Mouse (Mus musculus) MN1 (cell line): ENCODE data around the gene Blvrb.
"Not testable (repeated sequence)": the region's sequence is repeated elsewhere in the genome, so short reads cannot be mapped to it uniquely, and the experiment has no call there.

ENCODE experiments used
- DNase-seq: peaks from one replicate; pipeline ENCODE4 v3.0.0-alpha.2; 2016; ENCODE audit warnings: low spot score

Blvrb gene

DNA sequence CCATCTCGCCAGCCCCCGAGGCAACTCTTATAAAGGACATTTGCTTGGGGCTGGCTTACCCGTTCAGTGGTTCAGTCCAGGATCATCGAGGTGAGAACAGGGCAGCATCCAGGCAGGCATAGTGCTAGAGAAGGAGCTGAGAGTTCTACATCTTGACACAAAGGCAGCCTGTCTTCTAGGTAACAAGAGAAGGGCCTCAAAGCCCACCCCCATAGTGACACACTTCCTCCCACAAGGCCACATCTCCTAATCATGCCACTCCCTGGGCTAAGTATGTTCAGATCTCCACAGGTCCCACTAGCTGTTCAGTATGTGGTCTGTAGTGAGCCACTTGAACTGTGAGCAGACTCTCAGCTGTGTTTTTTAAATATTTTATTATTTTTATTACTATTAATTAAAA, 36.1 kb downstream of the Blvrb start:
- DNase-seq, result no peak

DNA sequence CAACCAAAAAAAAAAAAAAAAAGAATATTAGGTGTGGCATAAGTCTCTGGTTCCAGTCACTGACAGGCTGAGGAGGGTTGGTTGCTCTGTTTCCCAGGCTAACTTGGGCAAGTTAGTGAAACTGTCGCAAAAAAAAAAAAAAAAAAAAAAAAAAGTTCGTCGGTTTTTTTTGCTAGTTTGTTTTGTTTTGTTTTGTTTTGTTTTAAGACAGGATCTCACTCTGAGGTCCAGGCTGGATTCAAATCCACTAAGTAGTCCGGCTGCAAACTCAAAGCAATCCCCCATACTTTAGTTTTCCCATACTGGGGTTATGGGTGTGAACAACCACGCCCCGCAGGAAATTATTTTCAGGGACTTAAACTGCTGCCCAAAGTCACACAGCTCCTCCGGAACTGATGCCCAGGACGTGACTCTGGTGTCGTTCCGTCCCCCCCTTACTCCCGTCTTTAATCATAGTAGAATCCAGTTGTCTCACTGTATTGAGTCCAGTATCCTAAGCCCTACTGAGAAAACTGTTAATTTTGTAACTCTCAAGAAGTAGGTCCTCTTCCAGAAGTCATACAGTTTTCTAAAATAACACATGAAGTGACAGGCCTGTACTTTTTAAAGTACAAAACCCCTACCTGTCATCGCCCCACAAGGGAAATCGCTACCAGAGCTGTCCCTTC, 38.5 kb downstream of the Blvrb start:
- peak; percentile 41 for DNase-seq

DNA sequence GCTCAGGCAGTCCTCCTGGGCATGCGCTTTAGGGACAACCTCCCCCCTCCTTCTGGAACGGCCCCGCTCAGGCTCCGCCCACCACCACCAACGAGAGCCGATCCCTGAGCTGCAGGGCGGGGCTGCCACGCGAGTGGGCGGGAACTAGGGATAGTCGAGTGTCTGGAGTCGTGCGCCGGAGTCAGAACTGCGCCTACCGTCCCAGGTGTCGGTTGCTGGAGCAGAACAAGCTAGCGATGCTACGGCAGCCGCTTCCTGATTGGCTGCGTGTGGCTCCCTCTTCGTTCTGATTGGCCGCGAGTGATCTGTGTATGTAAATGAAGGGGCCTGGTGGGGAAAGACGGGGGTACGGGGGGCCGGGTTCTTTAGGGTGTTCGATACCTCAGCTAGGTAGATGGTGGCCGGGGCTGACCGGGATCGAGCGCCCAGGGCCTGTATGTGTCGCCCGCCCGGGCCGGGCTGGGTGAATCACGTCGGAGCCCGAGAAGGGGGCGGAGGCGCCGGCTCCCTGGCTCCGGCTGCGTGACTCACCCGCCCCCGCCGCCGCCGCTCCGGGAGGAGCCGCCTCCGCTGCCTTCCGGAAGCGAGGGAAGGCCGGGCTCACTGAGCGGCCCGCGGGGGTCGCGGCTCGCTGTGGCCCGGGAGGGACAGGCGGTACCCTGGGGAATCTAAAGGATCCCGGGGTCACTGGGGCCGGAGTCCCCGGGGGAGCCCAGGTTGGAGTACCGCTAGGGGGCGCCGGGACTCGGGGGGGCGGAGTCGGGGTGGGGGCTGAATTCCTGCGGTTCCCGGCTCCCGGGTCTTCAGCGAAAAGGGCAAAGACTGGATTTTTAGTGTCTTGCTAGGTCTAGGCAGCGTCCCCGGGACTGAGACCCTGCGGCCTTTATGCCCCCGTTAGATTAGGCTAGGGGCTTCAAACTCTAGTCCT, 39.3 kb downstream of the Blvrb start, which contains the start of gene Sertad1:
Sertad1 (plus strand) TSS at position 141 of the 928 bp plus-strand sequence.
- peak; percentile 98 for DNase-seq

DNA sequence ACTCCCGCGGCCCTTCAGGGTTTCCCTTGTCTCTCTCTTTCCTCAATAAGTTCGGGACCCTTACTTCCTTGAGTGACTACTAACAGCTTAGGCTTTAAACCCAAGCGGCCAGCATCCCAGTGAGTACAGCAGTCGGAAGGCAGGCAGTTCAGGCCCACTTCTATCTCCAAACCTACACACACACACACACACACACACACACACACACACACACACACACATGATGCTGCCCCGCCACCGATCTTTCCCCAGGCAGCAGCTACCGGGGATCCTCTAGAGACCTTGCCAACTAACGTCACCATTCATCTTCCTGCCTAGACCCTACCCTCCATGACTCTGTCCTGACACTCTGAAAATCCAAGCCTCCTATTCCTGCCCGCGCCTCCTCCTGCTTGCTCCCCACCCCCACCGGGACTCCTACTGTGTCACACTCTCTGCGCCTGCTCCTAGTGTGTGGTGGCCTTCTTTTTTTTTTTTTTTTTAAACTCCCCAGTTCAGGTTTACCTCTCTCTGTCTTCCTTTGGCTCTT, 40.0 kb downstream of the Blvrb start:
- peak; percentile 58 for DNase-seq

DNA sequence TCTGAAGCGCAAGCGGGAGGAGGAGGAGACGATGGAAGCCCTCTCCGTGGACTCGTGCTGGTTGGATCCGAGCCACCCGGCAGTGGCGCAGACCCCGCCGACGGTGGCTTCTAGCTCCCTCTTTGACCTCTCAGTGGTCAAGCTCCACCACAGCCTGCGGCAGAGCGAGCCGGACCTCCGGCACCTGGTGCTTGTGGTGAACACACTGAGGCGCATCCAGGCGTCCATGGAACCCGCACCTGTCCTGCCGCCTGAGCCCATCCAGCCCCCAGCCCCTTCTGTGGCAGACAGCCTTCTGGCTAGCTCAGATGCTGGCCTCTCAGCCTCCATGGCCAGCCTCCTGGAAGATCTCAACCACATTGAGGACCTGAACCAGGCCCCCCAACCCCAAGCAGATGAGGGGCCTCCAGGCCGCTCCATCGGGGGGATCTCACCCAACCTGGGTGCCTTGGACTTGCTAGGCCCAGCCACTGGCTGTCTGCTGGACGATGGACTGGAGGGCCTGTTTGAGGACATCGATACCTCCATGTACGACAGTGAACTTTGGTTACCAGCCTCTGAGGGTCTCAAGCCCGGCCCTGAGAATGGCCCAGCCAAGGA, 41.6 kb downstream of the Blvrb start:
- no peak for DNase-seq

DNA sequence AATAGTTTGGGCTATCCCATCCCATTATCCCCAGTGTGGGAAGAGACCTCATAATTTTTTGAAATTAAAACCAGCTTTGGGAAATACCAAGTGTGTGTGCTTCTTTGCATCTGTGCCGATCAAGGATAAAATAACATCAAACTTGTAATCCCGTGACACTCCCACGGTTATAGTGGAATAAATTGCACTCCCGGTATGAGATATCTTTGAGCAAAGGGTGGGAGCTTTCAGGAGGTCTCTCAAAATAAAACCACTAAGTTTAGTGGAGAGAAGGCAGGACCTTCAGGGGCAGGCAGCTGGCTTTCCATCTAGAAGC, 42.4 kb downstream of the Blvrb start:
- DNase-seq, result no peak

DNA sequence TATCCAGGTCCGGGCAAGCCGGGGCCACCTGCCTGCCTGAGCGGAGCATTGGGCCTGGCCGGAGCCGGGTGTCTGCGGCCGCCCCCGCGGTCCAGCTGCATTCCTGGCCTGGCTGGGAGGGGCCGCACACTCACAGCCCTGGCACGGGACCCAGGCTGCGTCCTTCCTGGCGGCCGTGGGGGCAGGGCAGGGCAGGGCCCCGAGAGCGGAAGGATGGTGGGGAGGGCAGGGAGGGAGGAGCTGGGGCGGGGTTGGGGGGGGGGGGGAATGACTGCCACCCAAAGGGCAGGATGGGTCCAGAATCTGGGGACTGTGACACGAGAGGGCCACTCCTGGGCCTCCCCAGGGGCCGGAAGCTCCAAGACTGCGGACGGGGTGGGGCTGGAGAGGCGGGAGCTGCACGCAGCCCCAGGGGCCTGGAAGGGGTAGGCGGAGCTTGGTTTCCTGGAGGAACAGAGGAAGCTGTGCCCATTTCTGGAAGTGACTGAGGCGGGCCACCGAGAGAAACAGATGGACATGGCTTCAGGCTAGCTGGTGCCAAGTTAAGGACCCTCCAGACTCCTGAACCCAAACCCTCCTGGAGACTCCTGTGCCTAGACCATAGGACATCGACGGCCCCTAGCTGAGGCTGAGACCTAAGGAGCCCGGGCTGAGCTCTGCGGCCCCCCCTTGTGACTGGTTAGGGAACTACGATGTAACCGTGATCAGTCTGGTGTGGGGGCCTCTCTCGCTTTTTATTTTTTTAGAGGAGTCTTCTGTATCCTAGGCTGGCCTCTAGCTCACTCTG, 43.0 kb downstream of the Blvrb start:
- DNase-seq, result peak; percentile 87

DNA sequence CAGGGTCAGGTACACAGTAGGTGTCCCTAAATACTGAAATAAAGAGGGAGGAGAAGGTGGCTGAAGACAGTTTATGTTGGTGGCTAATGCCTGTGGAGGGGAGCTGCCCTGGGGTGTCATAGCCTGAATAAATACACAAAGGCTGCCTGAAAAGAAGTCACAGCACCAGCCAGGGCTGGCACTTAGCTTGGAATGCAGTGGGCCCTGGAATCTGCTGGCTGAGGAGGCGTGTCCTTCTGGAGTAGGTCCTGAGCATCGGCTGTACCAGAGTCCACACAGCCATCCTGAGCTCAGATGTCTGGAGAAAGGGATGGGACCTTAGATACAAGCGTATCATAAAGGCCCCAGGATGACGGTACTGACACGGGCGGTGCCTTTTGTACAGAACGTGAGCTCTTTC, 44.1 kb downstream of the Blvrb start:
- no peak for DNase-seq

DNA sequence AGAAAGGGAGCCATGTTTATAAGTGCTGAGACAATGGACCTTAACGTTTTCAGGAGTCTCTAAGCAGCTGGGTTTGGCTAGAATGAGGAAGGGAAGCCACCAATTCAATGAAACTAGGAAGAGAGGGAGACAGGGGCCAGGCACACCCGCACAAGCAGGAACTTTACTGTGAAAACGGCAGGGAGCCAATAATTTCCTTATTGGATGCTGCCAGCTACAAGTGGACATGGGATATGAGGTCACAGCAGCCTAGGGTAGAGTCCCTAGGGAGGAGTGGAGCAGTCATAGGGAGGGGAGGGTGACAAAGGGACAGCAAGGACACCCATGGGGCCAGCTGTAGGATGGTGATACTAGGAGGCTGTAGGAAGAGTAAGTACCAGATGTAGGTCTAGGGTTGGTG, 45.2 kb downstream of the Blvrb start:
- DNase-seq, result no peak

DNA sequence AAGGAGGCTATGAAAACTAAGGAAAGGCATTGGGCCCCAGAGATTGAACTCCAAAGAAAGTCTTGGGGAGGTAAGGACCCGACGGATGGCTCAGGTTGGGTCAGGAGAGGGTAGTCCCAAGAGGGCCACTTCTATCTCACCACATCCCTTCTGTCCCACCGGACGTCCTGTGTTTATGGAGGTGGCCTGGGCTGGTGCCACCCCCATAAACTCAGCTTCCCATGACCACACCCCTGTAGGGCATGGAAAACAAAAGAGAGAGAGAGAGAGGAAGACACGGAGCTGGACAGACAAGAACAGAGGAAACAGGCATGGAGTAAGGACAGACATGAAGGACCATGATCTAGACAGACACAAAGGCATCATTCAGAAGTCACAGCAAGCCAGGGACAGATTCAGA, 45.7 kb downstream of the Blvrb start:
- no peak for DNase-seq

DNA sequence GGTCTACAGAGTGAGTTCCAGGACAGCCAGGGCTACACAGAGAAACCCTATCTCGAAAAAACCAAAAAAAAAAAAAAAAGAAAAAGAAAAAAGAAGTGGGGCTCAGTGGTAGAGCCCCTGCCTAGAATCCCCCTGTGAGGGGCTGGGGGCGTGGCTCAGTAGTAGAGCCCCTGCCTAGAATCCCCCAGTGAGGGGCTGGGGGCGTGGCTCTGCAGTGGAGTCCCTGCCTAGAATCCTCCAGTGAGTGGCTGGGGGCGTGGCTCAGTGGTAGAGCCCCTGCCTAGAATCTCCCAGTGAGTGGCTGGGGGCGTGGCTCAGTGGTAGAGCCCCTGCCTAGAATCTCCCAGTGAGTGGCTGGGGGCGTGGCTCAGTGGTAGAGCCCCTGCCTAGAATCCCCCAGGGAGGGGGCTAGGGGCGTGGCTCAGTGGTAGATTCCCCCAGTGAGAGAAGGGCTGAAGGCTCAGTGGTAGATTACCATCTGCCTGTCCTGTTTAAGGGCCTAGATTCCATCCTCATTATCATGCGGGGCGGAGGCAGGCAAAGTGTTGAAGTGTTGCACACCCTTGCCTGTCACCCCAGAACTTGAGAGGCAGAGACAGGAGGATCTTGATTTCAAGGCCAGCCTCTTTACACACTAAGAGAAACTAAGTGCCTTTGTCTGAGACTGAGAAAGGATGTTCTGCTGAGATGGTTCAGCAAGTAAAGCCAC, 47.0 kb downstream of the Blvrb start:
- not testable (repeated sequence) for DNase-seq

DNA sequence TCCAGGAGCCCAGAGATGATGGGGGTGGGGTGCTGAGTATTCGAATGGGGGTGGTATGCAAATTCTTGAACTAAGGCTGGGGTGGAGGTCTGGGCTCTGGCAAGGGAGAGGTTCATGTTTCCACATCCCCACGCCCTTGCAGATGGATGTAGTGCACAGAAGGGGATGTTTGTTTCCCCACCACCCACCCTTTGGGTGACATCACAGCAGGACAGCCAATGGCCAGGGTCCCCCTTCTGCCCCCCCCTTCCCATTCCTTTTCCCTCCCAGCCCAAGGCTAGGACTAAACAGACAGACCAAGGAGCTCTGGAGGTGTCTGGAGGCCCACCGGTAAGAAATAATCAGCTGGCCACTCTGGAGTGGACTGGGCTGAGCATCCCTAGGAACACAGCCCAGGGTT, 51.3 kb downstream of the Blvrb start, which contains the start of gene Prx:
Prx (plus strand) TSS at position 289 of the 400 bp plus-strand sequence.
- no peak for DNase-seq

DNA sequence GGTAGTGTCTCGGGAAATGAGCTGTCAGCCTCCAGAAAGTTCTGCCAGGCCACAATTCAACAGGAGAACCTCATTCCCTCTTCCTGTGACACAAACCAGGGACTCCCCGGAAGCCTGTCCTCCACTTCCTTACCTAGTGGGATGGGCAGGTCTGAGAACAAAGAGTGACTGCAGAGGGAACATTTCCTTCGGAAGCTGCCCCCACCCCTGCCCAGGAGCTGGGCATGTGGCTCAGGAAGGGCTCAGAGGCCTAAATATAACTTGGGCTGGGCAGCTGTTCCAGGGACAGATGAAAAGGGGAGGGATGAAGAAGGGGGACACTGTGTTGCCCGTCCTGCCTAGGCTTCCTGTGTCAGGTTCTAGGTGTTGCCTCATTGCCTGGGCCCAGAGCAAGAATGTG, 53.8 kb downstream of the Blvrb start:
- DNase-seq, result no peak

DNA sequence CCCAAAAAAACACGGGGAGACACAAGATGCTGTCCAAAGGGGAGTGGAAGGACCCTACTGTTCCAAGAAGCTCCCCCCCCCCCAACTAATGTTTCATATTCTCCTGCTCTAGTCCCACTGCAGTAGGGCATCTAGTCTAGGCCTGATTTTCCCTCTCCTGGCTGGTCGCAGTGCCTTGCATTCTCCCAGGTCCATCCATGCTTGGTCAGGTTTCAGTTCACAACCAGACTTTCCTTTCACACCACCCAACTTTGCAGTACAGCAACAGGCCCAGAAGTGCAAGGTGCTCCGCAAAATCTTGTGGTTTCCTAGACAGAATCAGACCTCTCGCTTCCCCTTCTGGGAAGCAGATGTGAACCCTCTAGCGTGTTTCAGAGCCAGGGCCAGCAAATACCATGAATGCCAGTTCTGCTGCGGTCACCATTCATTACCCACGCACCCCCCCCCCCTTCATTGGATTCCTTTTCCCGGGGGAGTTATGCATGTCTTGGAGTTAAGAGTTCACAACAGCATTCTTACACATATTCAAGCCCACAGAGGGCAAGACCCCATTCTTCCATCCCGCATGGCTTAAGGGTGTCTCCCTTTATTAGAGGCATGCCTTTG, 59.1 kb downstream of the Blvrb start:
- DNase-seq, result peak; percentile 25

DNA sequence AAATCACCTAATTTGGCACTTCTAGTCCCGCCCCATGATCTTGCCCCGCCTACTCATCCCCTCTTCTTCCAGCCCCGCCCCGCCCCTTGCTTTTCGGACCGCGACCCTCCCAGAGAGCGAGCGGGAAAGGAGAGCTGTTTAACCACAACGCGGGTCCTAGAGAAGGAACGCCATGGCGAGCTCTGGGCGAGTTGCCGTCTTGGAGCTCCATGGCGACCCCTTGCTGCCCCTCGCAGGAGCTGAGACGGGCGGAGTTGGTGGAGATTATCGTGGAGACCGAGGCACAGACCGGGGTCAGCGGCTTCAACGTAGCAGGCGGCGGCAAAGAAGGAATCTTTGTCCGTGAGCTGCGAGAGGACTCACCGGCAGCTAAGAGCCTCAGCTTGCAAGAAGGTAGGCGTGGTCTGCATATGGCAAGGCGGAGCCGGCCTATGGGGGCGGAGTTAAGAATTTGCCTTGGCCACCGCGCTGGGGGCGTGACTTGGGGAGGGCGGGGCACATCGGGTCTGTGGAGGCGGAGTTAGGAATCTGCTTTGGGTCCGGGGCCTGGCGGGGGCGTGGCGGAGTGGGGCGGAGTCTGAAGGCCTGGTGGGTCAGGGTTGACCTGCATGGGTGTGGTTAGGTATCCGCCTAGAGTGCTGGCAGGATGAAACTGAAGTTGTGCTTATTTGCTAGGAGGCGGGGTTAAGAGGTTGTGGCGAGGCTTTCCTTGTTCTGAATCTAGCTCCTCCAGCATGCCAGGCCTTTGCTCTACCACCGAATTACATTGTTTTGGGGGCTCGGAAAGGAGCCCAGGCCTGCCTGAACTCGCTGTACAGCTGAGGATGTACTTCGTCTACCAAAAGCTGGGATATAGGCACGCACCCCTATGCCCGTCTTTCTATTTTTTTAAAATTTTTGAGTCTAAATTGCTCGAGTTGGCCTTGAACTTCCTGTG, 60.2 kb downstream of the Blvrb start:
- peak; percentile 97 for DNase-seq

DNA sequence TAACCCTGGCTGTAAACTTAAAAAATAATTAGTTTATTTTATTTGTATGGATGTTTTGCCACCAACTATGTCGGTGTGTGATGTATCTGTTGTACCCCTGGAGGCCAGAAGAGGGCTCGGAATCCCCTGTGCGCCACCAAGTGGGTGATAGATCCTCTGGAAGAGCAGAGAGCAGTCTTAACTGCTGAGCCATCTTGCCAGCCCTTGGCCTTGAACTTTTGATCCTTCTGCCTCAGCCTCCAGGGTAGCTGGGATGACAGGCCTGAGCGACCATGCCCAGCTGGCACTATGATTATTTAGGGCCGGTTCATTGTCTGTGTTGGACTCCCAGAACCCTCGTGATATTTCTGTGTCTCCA, 60.8 kb downstream of the Blvrb start:
- peak; percentile 75 for DNase-seq

DNA sequence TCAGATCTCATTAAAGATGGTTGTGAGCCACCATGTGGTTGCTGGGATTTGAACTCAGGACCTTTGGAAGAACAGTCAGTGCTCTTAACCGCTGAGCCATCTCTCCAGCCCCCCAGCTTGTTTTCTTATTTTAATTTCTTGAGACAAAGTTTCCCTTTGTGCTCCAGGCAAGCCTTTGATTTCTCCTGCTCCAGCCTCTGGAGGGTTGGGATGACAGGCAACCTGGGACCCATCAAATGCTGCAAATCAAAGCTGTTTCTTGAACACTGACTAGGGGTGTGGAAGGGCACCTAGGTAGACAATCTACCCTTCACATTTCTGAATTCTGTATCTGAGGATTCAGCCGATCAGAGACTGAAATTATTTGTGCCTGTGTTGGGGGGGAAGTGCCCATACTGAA, 63.0 kb downstream of the Blvrb start:
- DNase-seq, result no peak

DNA sequence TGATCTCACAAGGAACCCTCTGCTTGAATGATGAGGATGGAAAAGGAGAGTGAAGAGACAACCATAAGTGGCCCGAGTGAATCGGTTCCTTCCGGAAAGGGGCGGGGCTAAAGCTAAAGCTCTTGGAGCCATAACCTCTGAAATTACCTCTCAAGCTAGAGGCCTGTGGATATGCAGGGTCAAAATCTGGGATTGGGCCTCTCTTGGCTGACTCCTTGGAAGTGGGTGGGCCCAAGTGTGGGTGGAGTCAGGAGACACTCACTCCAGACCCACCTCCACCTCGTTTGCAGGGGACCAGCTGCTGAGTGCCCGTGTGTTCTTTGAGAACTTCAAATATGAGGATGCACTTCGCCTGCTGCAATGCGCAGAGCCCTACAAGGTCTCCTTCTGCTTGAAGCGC, 67.2 kb downstream of the Blvrb start:
- no peak for DNase-seq
